Mouse (Mus musculus): Measurements from ENCODE around the gene Galnt11.

GRCm38 (mm10) chr5:25222752-25223702 lies 1.3 kb downstream of the Galnt11 start, which contains the start of gene E130116L18Rik:
- peak; percentile 74; the same call in 1 of the 2 replicates for TF ChIP-seq POLR2A (IDR thresholded peaks at IDR 0.05; ENCODE audit: low read depth, low read length)
- TF ChIP-seq KAT2A (IDR thresholded peaks at IDR 0.05; ENCODE audit: insufficient replicate concordance, low read length): 0 out of 2 replicates have a peak, but pooled peaks have one; percentile 60

Measured in CH12.LX (cell line).